In the genomic region with DNA sequence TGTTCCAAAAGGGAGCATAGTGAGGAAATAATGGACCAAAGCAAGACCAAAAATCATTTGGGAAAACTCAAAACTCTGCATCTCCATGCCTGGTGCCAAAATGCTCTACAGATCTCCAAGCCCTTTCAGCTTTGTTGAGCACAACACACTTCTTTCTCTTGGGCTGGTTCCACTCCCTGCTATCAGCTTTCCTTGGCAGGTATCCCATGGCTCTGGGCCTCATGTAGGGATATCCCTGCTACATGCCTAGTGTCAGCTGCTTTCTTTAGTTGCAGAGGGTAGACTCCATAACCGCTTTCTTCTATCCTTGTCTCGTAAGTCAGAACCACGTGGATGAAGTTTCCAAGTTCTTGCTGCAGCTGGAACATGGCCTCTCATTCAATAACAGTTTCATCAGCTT, we compare ENCODE assay signal across 21 mouse cellular contexts.
DNase-seq lines count a peak whose midpoint lies in the region; ATAC-seq and TF ChIP-seq lines count a peak whose summit lies in the region.
"Had no signal": no experiment of that assay in that cellular context is flagged by ENCODE, and none has a peak within 500 bp of the region (broad histone marks: within the 10 kb centered on the region; RNA-seq: fewer than 3 reads in every experiment).

No protein-coding gene starts in this region.

- no peaks in the 10 kb centered on the region for H3K36me3 ChIP-seq in liver, postnatal 0 days (replicated peaks; ENCODE audit: insufficient read depth, low read length)
- H3K36me3 ChIP-seq in liver, embryonic 11.5 days (ENCODE audit: control insufficient read depth, insufficient read depth, low read length) = no peaks in the 10 kb centered on the region
- H3K36me3 ChIP-seq: embryonic facial prominence, embryonic 15.5 days; forebrain, embryonic 10.5 days; hindbrain, embryonic 12.5 days had no signal

- H3K9ac ChIP-seq in liver, postnatal 0 days (replicated peaks) = no peak overlapping the region
- no peak overlapping the region for H3K9ac ChIP-seq in liver, embryonic 11.5 days (ENCODE audit: low read depth, low read length)
- H3K9ac ChIP-seq: embryonic facial prominence, embryonic 15.5 days; hindbrain, embryonic 12.5 days had no signal

- intact Hi-C loops in heart, postnatal 25 days (cut with DNase I) = no loop called here

- TF ChIP-seq CTCF in liver, postnatal 0 days (IDR thresholded peaks at IDR 0.05; ENCODE audit: low read depth) = no peak

- no peak for ATAC-seq in cerebellum, adult (ENCODE audit: insufficient number of reproducible peaks, low FRiP score, low TSS enrichment)
- no peak for ATAC-seq in liver, postnatal 0 days
- ATAC-seq in liver, embryonic 11.5 days (replicated peaks; ENCODE audit: low FRiP score) = no peak
- ATAC-seq: activated CD4-positive, CD25-positive, alpha-beta regulatory T cell, adult 4 months; forebrain, embryonic 14.5 days; hindbrain, embryonic 16.5 days; inflammation-experienced regulatory T-cells, adult 6 months; intestine, postnatal 0 days; Patski had no signal

- H3K4me1 ChIP-seq in liver, postnatal 0 days (ENCODE audit: insufficient read depth) = no peaks in the 10 kb centered on the region
- no peaks in the 10 kb centered on the region for H3K4me1 ChIP-seq in liver, embryonic 11.5 days (replicated peaks; ENCODE audit: control insufficient read depth, insufficient read depth, low read length)
- H3K4me1 ChIP-seq: embryonic facial prominence, embryonic 15.5 days; forebrain, embryonic 10.5 days; hindbrain, embryonic 12.5 days had no signal

- WGBS in liver, postnatal 0 days (ENCODE audit: insufficient replicate concordance) = 79% methylated on average over 3 of the region's 3 CpGs
- 83% methylated on average over 3 of the region's 3 CpGs for WGBS in liver, embryonic 11.5 days

- no peak overlapping the region for H3K4me2 ChIP-seq in liver, postnatal 0 days (ENCODE audit: low read depth, low read length)
- no peak overlapping the region for H3K4me2 ChIP-seq in liver, embryonic 11.5 days
- H3K4me2 ChIP-seq: embryonic facial prominence, embryonic 15.5 days; hindbrain, embryonic 12.5 days had no signal

- H3K4me3 ChIP-seq in liver, postnatal 0 days (ENCODE audit: low read depth, low read length) = no peak overlapping the region
- H3K4me3 ChIP-seq in liver, embryonic 11.5 days (ENCODE audit: low read depth, low read length) = no peak overlapping the region
- H3K4me3 ChIP-seq: embryonic facial prominence, embryonic 15.5 days; erythroblast, embryonic 14.5 days; forebrain, embryonic 10.5 days; hindbrain, embryonic 12.5 days had no signal

- no peaks in the 10 kb centered on the region for H3K9me3 ChIP-seq in liver, postnatal 0 days (ENCODE audit: low read length)
- no peaks in the 10 kb centered on the region for H3K9me3 ChIP-seq in liver, embryonic 11.5 days (ENCODE audit: control insufficient read depth, low read length)
- H3K9me3 ChIP-seq: embryonic facial prominence, embryonic 15.5 days; forebrain, embryonic 10.5 days; hindbrain, embryonic 12.5 days had no signal

- no peaks in the 10 kb centered on the region for H3K27me3 ChIP-seq in liver, postnatal 0 days (ENCODE audit: insufficient read depth, low read length)
- no peaks in the 10 kb centered on the region for H3K27me3 ChIP-seq in liver, embryonic 11.5 days (replicated peaks; ENCODE audit: control insufficient read depth, insufficient read depth, low read length)
- H3K27me3 ChIP-seq: embryonic facial prominence, embryonic 15.5 days; hindbrain, embryonic 12.5 days; Patski had no signal

- H3K27ac ChIP-seq in liver, postnatal 0 days (ENCODE audit: low read depth) = no peak overlapping the region
- H3K27ac ChIP-seq in liver, embryonic 11.5 days (ENCODE audit: low read depth, low read length) = no peak overlapping the region
- H3K27ac ChIP-seq: embryonic facial prominence, embryonic 15.5 days; forebrain, embryonic 10.5 days; hindbrain, embryonic 12.5 days had no signal

- peak; percentile 42 to 52 for DNase-seq in cerebellum, postnatal 14 days
- DNase-seq in heart, adult 11 months = peak; percentile 94
- no peak for DNase-seq in heart, postnatal 25 days (ENCODE audit: low spot score)
- DNase-seq in liver, postnatal 0 days = peak; percentile 1
- DNase-seq in liver, embryonic 11.5 days (ENCODE audit: low spot score) = no peak
- DNase-seq in heart, postnatal 4 days = peak; percentile 58
- DNase-seq in left cerebral cortex, adult 11 months (ENCODE audit: low spot score) = no peak
- DNase-seq: adrenal gland, postnatal 14 days; cerebellum, postnatal 36 days; kidney, adult 8-10 months had no signal

- no peak for TF ChIP-seq EP300 in liver, postnatal 0 days (IDR thresholded peaks at IDR 0.05; ENCODE audit: low read depth)

Comparison
In these comparisons a context has a peak if more than half of its experiments do, and no peak if none do; other contexts are left out.
1. DNase-seq: peak in cerebellum, postnatal 14 days (2 of 2), heart, adult 11 months (single experiment), liver, postnatal 0 days (single experiment) and heart, postnatal 4 days (single experiment); none in heart, postnatal 25 days (single experiment), liver, embryonic 11.5 days (single experiment) and left cerebral cortex, adult 11 months (single experiment).